Mouse (Mus musculus): ENCODE measurements at regions not wholly inside any gene's neighbourhood (a gene's known extent, or its start where the extent isn't known, plus 50 kb on each side); places are given as distances from the start of the nearest gene placed in this dataset.

GRCm38 (mm10) chr13:20037436-20037835 is 53.0 kb upstream of the Elmo1 start:
- Histone ChIP-seq H3K36me3 (ENCODE audit: control insufficient read depth in 1 of 2, insufficient read depth in 2 of 2, low read length in 2 of 2) (no peaks in the 10 kb centered on the region), H3K4me1 (ENCODE audit: control insufficient read depth in 1 of 2, insufficient read depth in 2 of 2, low read length in 2 of 2) (no peaks in the 10 kb centered on the region), H3K9ac (ENCODE audit: control insufficient read depth, low read depth, low read length, poor library complexity, severe bottlenecking) (no peak overlapping the region), H3K4me3 (ENCODE audit: control insufficient read depth in 1 of 2, insufficient read depth in 1 of 2, low read depth in 2 of 2, low read length in 2 of 2) (no peak overlapping the region), H3K27me3 (ENCODE audit: control insufficient read depth in 1 of 2, insufficient read depth in 2 of 2, low read length in 2 of 2) (no peaks in the 10 kb centered on the region), H3K27ac (ENCODE audit: control insufficient read depth, low read depth, low read length) (no peak overlapping the region), H3K79me2 (ENCODE audit: control insufficient read depth, insufficient read depth, low read length, poor library complexity) (no peaks in the 10 kb centered on the region), H3K9me3 (replicated peaks; ENCODE audit: insufficient read depth, low read length) (no peaks in the 10 kb centered on the region)
- TF ChIP-seq POLR2A (IDR thresholded peaks at IDR 0.05; ENCODE audit: control insufficient read depth in 1 of 2, insufficient read depth in 1 of 2, low read depth in 1 of 2, low read length in 2 of 2, poor library complexity in 1 of 2) = no peak
- no peak for TF ChIP-seq UBTF (IDR thresholded peaks at IDR 0.05; ENCODE audit: borderline replicate concordance, insufficient read depth, low read depth, low read length)
- TF ChIP-seq NELFE (IDR thresholded peaks at IDR 0.05; ENCODE audit: low read depth, low read length) = no peak
- no peak for TF ChIP-seq SIN3A (IDR thresholded peaks at IDR 0.05; ENCODE audit: low read length)
- TF ChIP-seq CHD1 (IDR thresholded peaks at IDR 0.05; ENCODE audit: low read depth, low read length) = no peak
- no peak for TF ChIP-seq ZKSCAN1 (IDR thresholded peaks at IDR 0.05; ENCODE audit: low read depth, low read length)
- TF ChIP-seq MYC (IDR thresholded peaks at IDR 0.05; ENCODE audit: low read depth, low read length) = no peak
- no peak for TF ChIP-seq E2F4 (IDR thresholded peaks at IDR 0.05; ENCODE audit: borderline replicate concordance, low read depth, low read length)
- TF ChIP-seq RAD21 (IDR thresholded peaks at IDR 0.05; ENCODE audit: low read depth, low read length) = no peak
- TF ChIP-seq MXI1 (IDR thresholded peaks at IDR 0.05; ENCODE audit: low read depth, low read length) = no peak
- TF ChIP-seq SMC3 (IDR thresholded peaks at IDR 0.05; ENCODE audit: low read depth, low read length) = no peak
- no peak for TF ChIP-seq ZMIZ1 (IDR thresholded peaks at IDR 0.05; ENCODE audit: low read depth, low read length)
- no peak for TF ChIP-seq ZC3H11A (IDR thresholded peaks at IDR 0.05; ENCODE audit: low read depth, low read length)
- no peak for DNase-seq (ENCODE audit: low read depth, low spot score)

DNA sequence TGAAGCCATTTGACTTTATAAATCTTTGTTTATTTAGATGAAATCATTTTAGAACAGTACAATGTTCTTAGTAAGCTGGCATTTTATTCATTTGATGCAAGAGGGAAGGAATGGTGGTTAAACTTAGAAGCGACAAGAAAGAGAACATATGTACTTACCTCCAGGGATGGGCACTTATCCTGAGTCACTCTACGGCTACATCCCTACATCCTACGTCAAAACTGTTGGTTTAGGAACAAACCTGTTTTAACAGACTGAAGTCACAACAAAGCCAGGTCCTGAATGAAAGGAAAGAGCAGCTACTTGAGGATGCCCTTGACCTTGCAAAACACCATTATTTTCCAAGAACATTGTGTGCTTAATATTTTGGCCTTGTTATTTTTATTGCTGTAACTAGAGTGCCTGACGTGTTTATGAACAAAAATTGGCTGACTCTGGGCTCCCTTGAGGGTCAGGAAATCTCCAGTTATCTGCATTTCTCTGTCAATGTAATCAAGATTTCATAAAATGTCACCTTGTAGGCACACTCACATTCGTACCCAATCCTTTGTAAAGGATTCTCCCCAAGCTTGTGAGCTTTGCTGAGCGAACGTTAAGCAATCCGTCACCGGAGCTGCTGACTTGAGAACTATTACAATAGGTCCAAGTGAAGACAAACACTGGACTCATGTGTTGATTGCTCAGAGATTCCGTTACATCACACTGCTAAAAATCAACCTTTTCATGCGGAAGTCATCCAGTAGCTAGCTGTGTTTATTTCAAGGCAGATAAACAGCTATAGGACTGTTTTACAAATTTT is 56.3 kb upstream of the Elmo1 start:
- Histone ChIP-seq H3K36me3 (ENCODE audit: control insufficient read depth in 1 of 2, insufficient read depth in 2 of 2, low read length in 2 of 2) (no peaks in the 10 kb centered on the region), H3K4me1 (ENCODE audit: control insufficient read depth in 1 of 2, insufficient read depth in 2 of 2, low read length in 2 of 2) (no peaks in the 10 kb centered on the region), H3K27me3 (ENCODE audit: control insufficient read depth in 1 of 2, insufficient read depth in 2 of 2, low read length in 2 of 2) (no peaks in the 10 kb centered on the region), H3K9ac (ENCODE audit: control insufficient read depth, low read depth, low read length, poor library complexity, severe bottlenecking) (no peak overlapping the region), H3K9me3 (replicated peaks; ENCODE audit: insufficient read depth, low read length) (no peaks in the 10 kb centered on the region), H3K4me3 (ENCODE audit: control insufficient read depth in 1 of 2, insufficient read depth in 1 of 2, low read depth in 2 of 2, low read length in 2 of 2) (no peak overlapping the region), H3K79me2 (ENCODE audit: control insufficient read depth, insufficient read depth, low read length, poor library complexity) (no peaks in the 10 kb centered on the region), H3K27ac (ENCODE audit: control insufficient read depth, low read depth, low read length) (no peak overlapping the region)
- DNase-seq (ENCODE audit: low read depth, low spot score) = no peak
- no peak for TF ChIP-seq ZMIZ1 (IDR thresholded peaks at IDR 0.05; ENCODE audit: low read depth, low read length)
- TF ChIP-seq MEF2A (IDR thresholded peaks at IDR 0.05; ENCODE audit: extremely low read depth, insufficient replicate concordance, low read depth, low read length, poor library complexity, severe bottlenecking) = no peak
- TF ChIP-seq POLR2AphosphoS5 (IDR thresholded peaks at IDR 0.05; ENCODE audit: borderline replicate concordance, low read depth, low read length) = no peak
- no peak for TF ChIP-seq RCOR1 (IDR thresholded peaks at IDR 0.05; ENCODE audit: low read depth, low read length)
- TF ChIP-seq RAD21 (IDR thresholded peaks at IDR 0.05; ENCODE audit: low read depth, low read length) = no peak
- TF ChIP-seq POLR2A (IDR thresholded peaks at IDR 0.05; ENCODE audit: control insufficient read depth in 1 of 2, insufficient read depth in 1 of 2, low read depth in 1 of 2, low read length in 2 of 2, poor library complexity in 1 of 2) = no peak
- no peak for TF ChIP-seq MAX (IDR thresholded peaks at IDR 0.05; ENCODE audit: low read length)
- no peak for TF ChIP-seq ZC3H11A (IDR thresholded peaks at IDR 0.05; ENCODE audit: low read depth, low read length)
- TF ChIP-seq EP300 (IDR thresholded peaks at IDR 0.05; ENCODE audit: low read depth in 1 of 2, low read length in 2 of 2) = no peak
- TF ChIP-seq MAZ (IDR thresholded peaks at IDR 0.05; ENCODE audit: low read depth, low read length) = no peak
- TF ChIP-seq GABPA (IDR thresholded peaks at IDR 0.05; ENCODE audit: low read depth, low read length) = no peak
- TF ChIP-seq CTCF (IDR thresholded peaks at IDR 0.05 in 2 of 3, conservative IDR thresholded peaks at IDR 0.05 in 1 of 3; ENCODE audit: control insufficient read depth in 1 of 3, insufficient read depth in 1 of 3, low read depth in 2 of 3, low read length in 3 of 3, poor library complexity in 1 of 3, severe bottlenecking in 1 of 3) = no peak
- no peak for TF ChIP-seq USF2 (IDR thresholded peaks at IDR 0.05; ENCODE audit: borderline replicate concordance in 1 of 2, insufficient read depth in 1 of 2, low read depth in 1 of 2, low read length in 2 of 2)
- no peak for TF ChIP-seq MYC (IDR thresholded peaks at IDR 0.05; ENCODE audit: low read depth, low read length)

Data from MEL (cell line).